Mouse (Mus musculus) lung, postnatal 0 days (tissue): Measurements from ENCODE around the gene Frg2f1.

Source experiments
- CTCF ChIP-seq: IDR thresholded peaks from 2 replicates; pipeline ENCODE4 v1.5.1; 2016; ENCODE audit warnings: antibody characterized with exemption, mild to moderate bottlenecking
- EP300 ChIP-seq: IDR thresholded peaks from 2 replicates; pipeline ENCODE4 v1.6.1; 2016; ENCODE audit warnings: antibody characterized with exemption, mild to moderate bottlenecking, control low read depth

DNA sequence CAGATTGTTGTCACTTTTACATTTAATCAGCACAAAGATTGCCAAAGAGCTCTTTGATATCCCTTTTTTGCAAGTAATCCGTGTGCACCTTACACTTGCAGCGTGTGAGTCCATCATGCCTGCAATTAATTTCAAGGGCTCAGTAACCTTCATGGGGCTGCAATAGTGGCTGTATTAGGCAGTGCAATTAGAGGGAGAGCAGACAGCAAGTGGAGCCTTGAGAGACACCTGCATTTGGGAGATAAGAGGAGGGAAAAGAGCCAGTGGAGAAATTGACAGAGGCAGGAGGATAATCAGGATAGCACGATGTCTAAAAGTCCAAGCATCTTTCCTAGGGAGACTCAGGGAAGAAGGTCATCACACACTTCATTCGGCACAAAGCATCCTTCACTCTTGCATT is 15.8 kb downstream of the Frg2f1 start:
- TF ChIP-seq CTCF (no peak), EP300 (no peak)
